Mouse (Mus musculus) embryonic fibroblast, embryonic 13.5 days (primary cell): ENCODE measurements at regions not wholly inside any gene's neighbourhood (a gene's known extent, or its start where the extent isn't known, plus 50 kb on each side); places are given as distances from the start of the nearest gene placed in this dataset.
A peak's percentile ranks its signal among the peaks of the same experiment; 100 is the strongest.

Source experiments
- H3K27ac ChIP-seq: 2 replicates; pipeline ENCODE4 v1.5.1; 2012; ENCODE audit warnings: low read length, control low read depth, inconsistent platforms; ENCODE audit not compliant: insufficient read depth
- H3K4me1 ChIP-seq: 2 replicates; pipeline ENCODE4 v1.6.1; 2011; ENCODE audit warnings: low read length; ENCODE audit not compliant: control insufficient read depth, insufficient read depth
- H3K4me3 ChIP-seq: 2 replicates; pipeline ENCODE4 v1.5.1; 2011; ENCODE audit warnings: mild to moderate bottlenecking, control low read depth, low read length; ENCODE audit not compliant: insufficient read depth
- CTCF ChIP-seq: IDR thresholded peaks from 2 replicates; pipeline ENCODE4 v1.5.1; 2011; ENCODE audit warnings: mild to moderate bottlenecking, control low read depth, low read length, moderate library complexity, borderline replicate concordance; ENCODE audit not compliant: insufficient read depth
- POLR2A ChIP-seq: IDR thresholded peaks from 2 replicates; pipeline ENCODE4 v1.6.1; 2011; ENCODE audit warnings: low read depth, mild to moderate bottlenecking, control low read depth, low read length, moderate library complexity

- H3K4me1 ChIP-seq, result no peaks in the 10 kb centered on the region
- H3K4me3 ChIP-seq, result no peak overlapping the region
- TF ChIP-seq POLR2A (no peak), CTCF (no peak)
- no peak overlapping the region for H3K27ac ChIP-seq
Observed at GRCm38 (mm10) chr10:72384826-72385225, 269.8 kb upstream of the Zwint start.

GRCm38 (mm10) chr10:72391397-72391796 lies 263.2 kb upstream of the Zwint start:
- no peak overlapping the region for H3K4me3 ChIP-seq
- TF ChIP-seq POLR2A (no peak), CTCF (peak; percentile 20; the same call in 1 of the 2 replicates)

GRCm38 (mm10) chr10:72393279-72394041 lies 261.2 kb upstream of the Zwint start:
- Histone ChIP-seq H3K4me3 (no peak overlapping the region), H3K4me1 (no peaks in the 10 kb centered on the region), H3K27ac (no peak overlapping the region)
- TF ChIP-seq POLR2A, result no peak
- no peak for TF ChIP-seq CTCF

More at GRCm38 (mm10) chr10:72391397-72391796, 263.2 kb upstream of the Zwint start:
- Histone ChIP-seq H3K27ac (no peak overlapping the region), H3K4me1 (no peaks in the 10 kb centered on the region)

GRCm38 (mm10) chr10:72394367-72394766 lies 260.3 kb upstream of the Zwint start:
- Histone ChIP-seq H3K4me1 (no peaks in the 10 kb centered on the region), H3K27ac (no peak overlapping the region), H3K4me3 (no peak overlapping the region)
- TF ChIP-seq CTCF (no peak), POLR2A (no peak)

GRCm38 (mm10) chr10:72403290-72403689 lies 251.4 kb upstream of the Zwint start:
- TF ChIP-seq CTCF, result no peak
- no peak overlapping the region for H3K27ac ChIP-seq
- no peaks in the 10 kb centered on the region for H3K4me1 ChIP-seq
- H3K4me3 ChIP-seq, result no peak overlapping the region

- Histone ChIP-seq H3K4me3 (no peak overlapping the region), H3K4me1 (no peaks in the 10 kb centered on the region), H3K27ac (no peak overlapping the region)
- TF ChIP-seq CTCF, result no peak
- no peak for TF ChIP-seq POLR2A
Observed at GRCm38 (mm10) chr10:72410305-72410704, 244.3 kb upstream of the Zwint start.

GRCm38 (mm10) chr10:72411670-72412069 lies 243.0 kb upstream of the Zwint start:
- Histone ChIP-seq H3K27ac (no peak overlapping the region), H3K4me1 (no peaks in the 10 kb centered on the region), H3K4me3 (no peak overlapping the region)
- TF ChIP-seq POLR2A, result no peak
- TF ChIP-seq CTCF, result no peak

- no peak overlapping the region for H3K27ac ChIP-seq
- TF ChIP-seq POLR2A (no peak), CTCF (no peak)
- H3K4me3 ChIP-seq, result no peak overlapping the region
- H3K4me1 ChIP-seq, result no peaks in the 10 kb centered on the region
Observed at GRCm38 (mm10) chr10:72454629-72455028, 200.0 kb upstream of the Zwint start.

GRCm38 (mm10) chr10:72484315-72484714 lies 170.3 kb upstream of the Zwint start:
- H3K4me3 ChIP-seq, result no peak overlapping the region
- TF ChIP-seq CTCF (no peak), POLR2A (no peak)
- peaks cover 4% of the 10 kb centered on the region for H3K4me1 ChIP-seq
- peak overlapping the region; percentile 5; the same call in 1 of the 2 replicates for H3K27ac ChIP-seq

GRCm38 (mm10) chr10:72532431-72532830 lies 122.2 kb upstream of the Zwint start:
- H3K27ac ChIP-seq, result no peak overlapping the region
- H3K4me1 ChIP-seq, result no peaks in the 10 kb centered on the region
- no peak for TF ChIP-seq POLR2A
- TF ChIP-seq CTCF, result no peak
- no peak overlapping the region for H3K4me3 ChIP-seq

- Histone ChIP-seq H3K4me1 (no peaks in the 10 kb centered on the region), H3K27ac (no peak overlapping the region), H3K4me3 (no peak overlapping the region)
- TF ChIP-seq CTCF, result no peak
- TF ChIP-seq POLR2A, result no peak
Observed at GRCm38 (mm10) chr10:72533427-72533826, 121.2 kb upstream of the Zwint start.
